In genomic region chr10:81167200-81168086, GRCm38 (mm10) we compare ENCODE assay signal across 8 mouse cellular contexts. TPM values are rescaled to one million over a fixed set of nuclear protein-coding genes. Genes with fewer than 3 reads are reported as not detected.
DNase-seq lines count a peak whose midpoint lies in the region; ATAC-seq and TF ChIP-seq lines count a peak whose summit lies in the region.

Pias4 (minus strand) TSS chr10:81167923.

- peak within 1 kb of the TSS; percentile 9; the same call in 1 of the 2 replicates for H3K27ac ChIP-seq in cortical plate, adult 2 months (ENCODE audit: insufficient read depth, low read length)

- no peaks in the 10 kb centered on the region for H3K9me3 ChIP-seq in megakaryocyte, embryonic 14.5 days

- peak; percentile 75; the same call in 1 of the 2 replicates for TF ChIP-seq POLR2A in cortical plate, adult 2 months (IDR thresholded peaks at IDR 0.05; ENCODE audit: extremely low read depth, insufficient read depth, low read length)

- no peaks in the 10 kb centered on the region for H3K27me3 ChIP-seq in megakaryocyte, embryonic 14.5 days (replicated peaks)

- peaks cover 3% of the 10 kb centered on the region; the same call in 1 of the 2 replicates for H3K4me1 ChIP-seq in cortical plate, adult 2 months (ENCODE audit: control insufficient read depth, insufficient read depth, low read length)
- H3K4me1 ChIP-seq in megakaryocyte, embryonic 14.5 days, result peaks cover 60% of the 10 kb centered on the region

- ATAC-seq in activated CD4-positive, CD25-positive, alpha-beta regulatory T cell, adult 4 months, result peak; percentile 69

- H3K36me3 ChIP-seq in megakaryocyte, embryonic 14.5 days (replicated peaks; ENCODE audit: low read length), result peaks cover 30% of the 10 kb centered on the region

- peak; percentile 100 for DNase-seq in gastrocnemius, adult 8-10 months (ENCODE audit: low spot score in 2 of 2)
- DNase-seq in hindlimb bud, embryonic 11.5 days (ENCODE audit: extremely low spot score, low read depth, low spot score), result peak; percentile 97
- DNase-seq in left cerebral cortex, adult 8-10 months (ENCODE audit: low spot score in 2 of 2), result peak; percentile 99 to 100
- DNase-seq in right cerebral cortex, postnatal 10 days (ENCODE audit: low spot score in 2 of 2), result peak; percentile 100
- DNase-seq in urinary bladder, postnatal 25 days (ENCODE audit: low spot score), result peak; percentile 99

- TF ChIP-seq CTCF in cortical plate, adult 2 months (IDR thresholded peaks at IDR 0.05; ENCODE audit: extremely low read depth, insufficient read depth, low read length), result no peak

- H3K4me3 ChIP-seq in cortical plate, adult 2 months (ENCODE audit: insufficient read depth, low read length), result peak within 1 kb of the TSS; percentile 74
- H3K4me3 ChIP-seq in megakaryocyte, embryonic 14.5 days (replicated peaks), result peak within 1 kb of the TSS; percentile 97

RNA-seq across cellular contexts. Expression of gene Pias4, which starts in this region (rescaled TPM):
- 10 to 100 TPM; 17.6 to 23.8 TPM for polyA plus RNA-seq in activated CD4-positive, CD25-positive, alpha-beta regulatory T cell, adult 4 months (2017; shearing (Covaris generic))
- polyA plus RNA-seq in cortical plate, adult 2 months (2012; rRNA removed), result 21.3 and 22.5 TPM in 2 replicates
- total RNA-seq in gastrocnemius, adult 8-10 months (2022), result 10 to 100 TPM; 14.0 to 19.0 (median 16.2) TPM
- total RNA-seq in left cerebral cortex, adult 8-10 months (2022), result 10 to 100 TPM; 22.0 to 30.4 (median 27.9) TPM
- 95.2 and 184 TPM in 2 replicates for polyA plus RNA-seq in megakaryocyte, embryonic 14.5 days (2012; ENCODE audit: insufficient read depth, low replicate concordance)

Comparison
In these comparisons a context has a peak if more than half of its experiments do, and no peak if none do; other contexts are left out.
1. Peak in every context shown above with its lines: DNase-seq, ATAC-seq, H3K4me3 ChIP-seq and H3K27ac ChIP-seq.